Mouse (Mus musculus) intestine, embryonic 15.5 days (tissue): ENCODE measurements around the gene Trim72. TPM values are rescaled to one million over a fixed set of nuclear protein-coding genes. Genes with fewer than 3 reads are reported as not detected.
A peak's percentile ranks its signal among the peaks of the same experiment; 100 is the strongest.

Experiments used
- ATAC-seq: fragments of 200-750 bp; cut with Nextera tagmentation; 2 replicates; pipeline ENCODE4 v1.8.0; 2017; ENCODE audit warnings: moderate TSS enrichment, moderate library complexity
- H3K27ac ChIP-seq: fragments of 300-500 bp; sonication (generic); 2 replicates; pipeline ENCODE4 v1.5.1; 2015; ENCODE audit warnings: mild to moderate bottlenecking, inconsistent platforms
- H3K27me3 ChIP-seq: fragments of 300-500 bp; sonication (generic); replicated peaks from 2 replicates; pipeline ENCODE4 v1.6.1; 2015; ENCODE audit warnings: inconsistent platforms
- H3K36me3 ChIP-seq: fragments of 300-500 bp; sonication (generic); 2 replicates; pipeline ENCODE4 v1.6.1; 2015; ENCODE audit warnings: inconsistent platforms
- H3K4me1 ChIP-seq: fragments of 300-500 bp; sonication (generic); replicated peaks from 2 replicates; pipeline ENCODE4 v1.6.1; 2015; ENCODE audit warnings: inconsistent platforms
- H3K4me2 ChIP-seq: fragments of 300-500 bp; sonication (generic); replicated peaks from 2 replicates; pipeline ENCODE4 v1.6.1; 2015; ENCODE audit warnings: mild to moderate bottlenecking, inconsistent platforms
- H3K4me3 ChIP-seq: fragments of 300-500 bp; sonication (generic); replicated peaks from 2 replicates; pipeline ENCODE4 v1.5.1; 2015; ENCODE audit warnings: inconsistent platforms
- H3K9ac ChIP-seq: fragments of 300-500 bp; sonication (generic); 2 replicates; pipeline ENCODE4 v1.6.1; 2015; ENCODE audit warnings: inconsistent platforms
- H3K9me3 ChIP-seq: fragments of 300-500 bp; sonication (generic); 2 replicates; pipeline ENCODE4 v1.6.1; 2016; ENCODE audit warnings: inconsistent platforms
- WGBS: fragments of 180-500 bp; shearing (Covaris S2); methylation state at CpG from one replicate; pipeline ENCODE4 v1.1.7; 2015; 5-methylcytosine and 5-hydroxymethylcytosine counted together
- polyA plus RNA-seq: library from polyadenylated mRNA; unstranded; fragments of >200 nt; fragmentation: Nextera tagmentation; extraction: Ambion mirVana; gene quantifications from 2 replicates; pipeline ENCODE4 v1.2.1, GENCODE M21; 2015

Trim72 gene
- 0.19 and 0.53 TPM in 2 replicates for polyA plus RNA-seq

- peak within 1 kb of the TSS; percentile 48 for H3K9ac ChIP-seq
- 82% methylated on average over 2 of the region's 2 CpGs for WGBS
- peak within 1 kb of the TSS; percentile 25 for H3K4me3 ChIP-seq
- no peak for ATAC-seq
- H3K4me1 ChIP-seq: peaks cover 18% of the 10 kb centered on the region
- H3K9me3 ChIP-seq: no peaks in the 10 kb centered on the region
- peak within 1 kb of the TSS; percentile 91 for H3K27ac ChIP-seq
- H3K27me3 ChIP-seq: no peaks in the 10 kb centered on the region
- H3K36me3 ChIP-seq: no peaks in the 10 kb centered on the region
- peak within 1 kb of the TSS; percentile 54 for H3K4me2 ChIP-seq
Observed at GRCm38 (mm10) chr7:128003688-128004087, at the start of gene Trim72. Trim72 (plus strand) TSS chr7:128003949.

DNA sequence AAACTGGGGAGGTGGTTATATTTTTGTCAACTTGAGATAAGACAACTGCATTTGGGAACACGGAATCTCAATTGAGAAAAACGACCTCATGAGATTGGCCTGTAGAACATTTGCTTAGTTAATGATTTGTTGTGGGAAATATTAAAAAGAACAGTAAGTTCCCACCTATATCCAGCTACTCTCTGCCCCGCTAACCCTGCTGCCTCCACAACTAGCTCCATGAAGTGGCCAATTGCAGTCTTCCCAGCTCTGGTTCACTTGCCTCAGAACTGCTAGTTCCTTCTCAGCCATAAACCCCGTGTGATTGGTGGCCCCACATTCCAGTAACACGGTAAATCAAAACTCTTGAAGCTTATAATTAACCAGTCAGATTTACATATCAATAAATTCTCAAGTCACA is 44.4 kb upstream of the Trim72 start:
- H3K4me1 ChIP-seq: no peaks in the 10 kb centered on the region
- WGBS: 58% methylated on average over 5 of the region's 5 CpGs
- H3K4me3 ChIP-seq: no peak overlapping the region
- no peaks in the 10 kb centered on the region for H3K27me3 ChIP-seq
- H3K36me3 ChIP-seq: no peaks in the 10 kb centered on the region
- no peaks in the 10 kb centered on the region for H3K9me3 ChIP-seq
- no peak overlapping the region for H3K4me2 ChIP-seq
- H3K9ac ChIP-seq: no peak overlapping the region
- H3K27ac ChIP-seq: no peak overlapping the region
- ATAC-seq: no peak

DNA sequence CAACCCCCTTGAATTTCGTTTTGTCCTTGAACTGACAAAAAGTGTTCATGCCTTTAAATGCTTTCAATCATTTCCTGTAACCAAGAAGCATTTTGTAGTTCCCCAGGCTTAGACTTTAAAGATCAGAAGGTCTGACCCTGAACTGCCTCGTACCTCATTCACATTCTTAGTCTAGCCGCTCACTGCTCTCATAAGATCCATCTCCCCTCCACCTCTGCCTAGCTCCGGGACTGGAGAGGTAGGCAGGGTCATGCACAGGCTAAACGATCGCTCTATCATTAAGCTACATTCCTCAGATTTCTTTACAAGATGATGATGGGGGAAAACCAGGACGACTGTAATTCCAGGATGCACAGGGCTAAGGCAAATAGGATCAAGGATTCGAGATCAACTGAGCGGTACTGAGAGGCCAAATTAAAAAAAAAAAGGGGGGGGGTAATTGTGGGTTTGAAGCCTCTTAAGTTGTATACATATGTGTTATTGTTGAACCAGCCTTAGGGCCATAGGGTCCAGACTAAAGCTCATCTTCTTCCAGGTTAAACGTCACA is 37.3 kb upstream of the Trim72 start:
- Histone ChIP-seq H3K27me3 (no peaks in the 10 kb centered on the region), H3K27ac (peak overlapping the region; percentile 98), H3K4me1 (peaks cover 10% of the 10 kb centered on the region; the same call in 1 of the 2 replicates), H3K4me2 (peak overlapping the region; percentile 66), H3K4me3 (peak overlapping the region; percentile 87), H3K9ac (peak overlapping the region; percentile 98), H3K9me3 (no peaks in the 10 kb centered on the region), H3K36me3 (peaks cover 11% of the 10 kb centered on the region; the same call in 1 of the 2 replicates)
- no peak for ATAC-seq
- 8% methylated on average over 10 of the region's 10 CpGs for WGBS

DNA sequence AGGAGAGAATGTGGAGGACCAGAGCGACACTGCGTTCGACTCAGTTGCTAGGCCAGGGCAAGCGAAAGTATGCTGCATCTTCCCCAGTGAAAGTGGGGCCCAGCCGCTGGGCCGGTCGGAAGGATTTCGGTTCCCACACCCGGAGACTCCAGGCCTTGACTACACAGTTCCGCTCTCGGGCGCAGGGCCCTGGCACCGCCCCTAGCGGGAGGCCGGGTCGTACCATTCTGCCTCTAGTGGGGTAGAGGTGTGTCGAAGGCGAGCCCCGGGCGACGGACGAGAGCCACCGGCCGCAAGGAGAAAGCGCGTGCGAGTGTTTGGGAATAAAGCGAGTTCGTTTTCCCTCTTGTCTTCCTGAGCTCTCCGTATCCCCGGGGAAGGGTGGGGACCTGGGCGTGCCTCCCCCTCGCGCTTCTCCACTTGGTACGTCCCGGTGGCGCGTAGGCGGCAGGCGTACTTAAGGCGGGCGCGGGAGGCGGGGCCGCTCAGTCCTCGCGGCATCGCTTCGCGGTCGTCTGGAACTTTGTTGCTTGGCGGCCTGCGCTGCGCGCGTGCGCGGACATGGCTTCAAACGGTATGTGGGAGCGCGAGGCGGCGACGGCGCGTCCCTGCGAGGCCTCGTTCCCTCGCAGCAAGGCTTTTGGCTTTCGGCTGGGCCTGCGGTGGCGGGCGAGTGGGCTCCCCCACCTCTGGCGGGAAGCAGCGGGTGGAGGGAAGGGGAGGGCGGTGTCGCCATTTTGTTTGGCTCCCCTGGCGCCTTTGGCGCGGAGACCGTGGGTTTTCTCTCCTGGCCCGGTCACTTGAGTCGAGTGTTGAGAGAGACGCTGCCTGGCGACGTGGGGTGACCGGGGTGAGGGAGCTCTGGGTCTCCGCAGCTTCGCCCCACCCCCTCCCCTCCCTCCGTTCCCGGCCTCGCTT is 36.5 kb upstream of the Trim72 start, which contains the start of gene Fus:
TSS of gene Fus (plus strand) at position 454 of the 918 bp plus-strand sequence.
- peak; percentile 95 for ATAC-seq
- WGBS: under 1% methylated on average over 92 of the region's 92 CpGs
- Histone ChIP-seq H3K4me1 (peaks cover 10% of the 10 kb centered on the region; the same call in 1 of the 2 replicates), H3K27me3 (no peaks in the 10 kb centered on the region), H3K9me3 (no peaks in the 10 kb centered on the region), H3K27ac (peak within 1 kb of the TSS; percentile 98), H3K4me2 (peak within 1 kb of the TSS; percentile 76), H3K36me3 (peaks cover 17% of the 10 kb centered on the region), H3K9ac (peak within 1 kb of the TSS; percentile 98), H3K4me3 (peak within 1 kb of the TSS; percentile 87)

DNA sequence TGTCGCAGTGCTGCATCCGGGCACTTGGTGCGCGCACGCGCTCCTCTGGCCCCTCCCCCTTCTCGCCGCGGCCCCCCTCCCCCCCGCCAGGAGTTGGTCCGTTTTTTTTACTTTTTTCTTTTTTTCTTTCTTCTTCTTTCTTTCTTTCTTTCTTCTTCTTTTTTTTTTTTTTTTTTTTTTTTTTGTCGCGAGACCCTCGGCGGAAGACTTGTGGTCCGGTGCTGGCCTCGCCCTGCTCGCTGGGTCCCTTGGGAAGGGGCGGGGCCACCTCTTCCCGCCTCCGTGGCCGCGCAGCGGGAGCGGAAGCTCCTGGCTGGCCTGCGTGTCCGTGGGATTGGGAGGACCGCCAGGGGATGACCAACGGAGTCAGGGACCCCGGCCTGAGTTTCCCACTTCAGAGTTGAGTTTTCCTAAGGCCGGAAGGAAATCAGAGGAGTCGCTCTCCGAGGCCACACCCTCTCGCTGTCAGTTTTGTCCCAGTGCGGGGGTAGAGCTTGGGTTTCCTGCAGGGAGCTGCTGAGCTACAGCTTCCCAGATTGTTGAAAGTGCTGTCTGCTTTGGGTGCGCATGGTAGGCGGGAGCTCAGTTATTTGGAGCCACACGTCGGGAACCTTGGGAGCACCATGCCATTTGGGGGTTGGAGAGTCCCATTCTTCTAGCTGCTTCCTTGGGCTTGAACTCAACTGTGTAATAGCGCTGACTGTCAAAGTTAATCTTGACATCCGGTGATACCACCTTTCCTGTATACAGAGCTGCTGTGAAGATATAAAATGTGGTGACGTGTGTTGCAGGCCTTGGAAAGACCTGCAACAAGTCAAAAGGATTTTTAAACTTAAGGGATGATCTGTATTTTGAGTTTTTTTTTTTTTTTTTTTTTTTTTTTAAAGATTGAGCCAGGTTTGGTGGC is 35.6 kb upstream of the Trim72 start:
- Histone ChIP-seq H3K27ac (peak overlapping the region; percentile 98), H3K4me3 (peak overlapping the region; percentile 87), H3K4me2 (peak overlapping the region; percentile 76), H3K4me1 (peaks cover 10% of the 10 kb centered on the region; the same call in 1 of the 2 replicates), H3K9me3 (no peaks in the 10 kb centered on the region), H3K27me3 (no peaks in the 10 kb centered on the region), H3K36me3 (peaks cover 24% of the 10 kb centered on the region), H3K9ac (peak overlapping the region; percentile 98)
- WGBS: under 1% methylated on average over 42 of the region's 42 CpGs
- ATAC-seq: peak; percentile 73

DNA sequence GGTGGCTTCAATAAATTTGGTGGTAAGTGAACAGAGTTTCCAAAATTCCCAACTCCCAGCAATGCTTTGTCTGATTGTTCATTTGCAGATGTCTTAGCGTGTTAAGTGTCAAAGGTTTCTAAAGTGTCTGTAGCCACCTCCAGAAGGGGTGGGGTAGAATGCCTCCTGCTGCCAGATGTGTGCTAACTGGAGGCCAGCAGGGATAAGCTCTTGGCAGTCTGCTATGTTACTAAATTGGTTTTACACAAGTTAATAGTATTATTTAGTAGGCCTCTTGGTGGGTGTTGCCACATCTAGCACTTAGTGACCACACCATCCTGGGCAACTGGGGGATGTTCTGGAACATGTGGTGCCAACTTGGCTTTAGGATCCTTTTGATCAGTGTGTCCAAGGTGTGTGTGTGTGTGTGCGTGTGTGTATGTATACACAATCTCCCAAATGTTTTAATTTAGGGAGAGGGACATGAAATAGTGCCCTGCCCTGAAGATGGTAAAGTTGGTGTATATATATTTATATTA is 29.3 kb upstream of the Trim72 start:
- H3K27ac ChIP-seq: no peak overlapping the region
- no peak overlapping the region for H3K4me2 ChIP-seq
- WGBS: 88% methylated on average over 2 of the region's 2 CpGs
- 0 out of 2 replicates have a peak, but pooled peaks have one; percentile 23 for ATAC-seq
- H3K9me3 ChIP-seq: no peaks in the 10 kb centered on the region
- peaks cover 60% of the 10 kb centered on the region for H3K36me3 ChIP-seq
- no peaks in the 10 kb centered on the region for H3K27me3 ChIP-seq
- no peak overlapping the region for H3K9ac ChIP-seq
- 0 out of 2 replicates have a peak, but pooled peaks cover 2% of the 10 kb centered on the region for H3K4me1 ChIP-seq
- H3K4me3 ChIP-seq: no peak overlapping the region

- peaks cover 59% of the 10 kb centered on the region for H3K36me3 ChIP-seq
Observed at GRCm38 (mm10) chr7:127978856-127979255, 24.9 kb upstream of the Trim72 start.

DNA sequence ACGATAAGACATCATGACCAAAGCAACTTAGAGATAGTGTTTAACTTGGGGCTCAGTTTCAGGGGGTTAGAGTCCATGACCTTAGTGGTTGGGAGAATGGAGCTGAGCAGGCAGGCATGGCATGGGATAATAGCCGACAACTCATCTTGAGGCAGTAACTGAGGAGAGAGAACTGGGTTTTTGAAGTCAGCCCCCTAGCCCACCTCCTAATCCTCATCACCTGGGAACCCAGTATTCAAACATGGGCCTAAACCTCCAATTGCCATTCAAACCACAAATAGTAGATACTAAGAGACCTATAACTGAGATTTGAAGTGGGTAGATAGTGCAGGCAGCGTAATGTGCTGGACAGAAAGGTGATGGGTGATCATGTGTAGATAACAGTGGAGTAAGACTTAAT is 23.1 kb upstream of the Trim72 start:
- no peak for ATAC-seq
- no peak overlapping the region for H3K9ac ChIP-seq
- no peak overlapping the region for H3K4me3 ChIP-seq
- H3K36me3 ChIP-seq: peaks cover 56% of the 10 kb centered on the region
- WGBS: 88% methylated on average over 3 of the region's 3 CpGs
- H3K9me3 ChIP-seq: no peaks in the 10 kb centered on the region
- no peaks in the 10 kb centered on the region for H3K27me3 ChIP-seq
- H3K27ac ChIP-seq: no peak overlapping the region
- no peak overlapping the region for H3K4me2 ChIP-seq
- H3K4me1 ChIP-seq: no peaks in the 10 kb centered on the region

More at GRCm38 (mm10) chr7:127978856-127979255, 24.9 kb upstream of the Trim72 start:
- Histone ChIP-seq H3K4me1 (no peaks in the 10 kb centered on the region), H3K27ac (no peak overlapping the region), H3K9ac (no peak overlapping the region), H3K27me3 (no peaks in the 10 kb centered on the region), H3K4me2 (no peak overlapping the region), H3K9me3 (no peaks in the 10 kb centered on the region), H3K4me3 (no peak overlapping the region)
- WGBS: 87% methylated on average over 2 of the region's 2 CpGs
- ATAC-seq: no peak

DNA sequence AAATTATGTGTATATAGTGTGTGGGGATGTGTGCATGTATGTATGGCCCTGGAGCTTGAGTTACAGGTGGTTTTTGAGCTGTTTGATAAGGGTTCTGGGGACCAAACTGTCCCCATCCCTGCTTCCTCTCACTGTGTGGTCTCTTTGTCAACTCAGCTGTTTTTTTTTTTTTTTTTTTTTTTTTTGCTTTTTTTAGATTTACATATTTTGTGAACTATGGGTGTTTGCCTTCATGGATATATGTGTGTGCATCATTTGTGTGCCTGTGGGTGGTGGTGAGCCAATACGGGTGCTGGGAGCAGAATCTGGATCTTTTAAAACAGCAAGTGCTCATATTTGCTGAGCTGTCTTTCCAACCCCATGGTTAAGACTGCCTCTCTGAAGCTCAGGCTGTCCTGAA is 14.8 kb upstream of the Trim72 start:
- Histone ChIP-seq H3K27ac (no peak overlapping the region), H3K9ac (no peak overlapping the region), H3K27me3 (no peaks in the 10 kb centered on the region), H3K36me3 (peaks cover 23% of the 10 kb centered on the region), H3K4me1 (peaks cover 4% of the 10 kb centered on the region; the same call in 1 of the 2 replicates), H3K4me3 (no peak overlapping the region), H3K9me3 (no peaks in the 10 kb centered on the region), H3K4me2 (no peak overlapping the region)
- no peak for ATAC-seq
- WGBS: 83% methylated on average over 1 of the region's 1 CpGs

DNA sequence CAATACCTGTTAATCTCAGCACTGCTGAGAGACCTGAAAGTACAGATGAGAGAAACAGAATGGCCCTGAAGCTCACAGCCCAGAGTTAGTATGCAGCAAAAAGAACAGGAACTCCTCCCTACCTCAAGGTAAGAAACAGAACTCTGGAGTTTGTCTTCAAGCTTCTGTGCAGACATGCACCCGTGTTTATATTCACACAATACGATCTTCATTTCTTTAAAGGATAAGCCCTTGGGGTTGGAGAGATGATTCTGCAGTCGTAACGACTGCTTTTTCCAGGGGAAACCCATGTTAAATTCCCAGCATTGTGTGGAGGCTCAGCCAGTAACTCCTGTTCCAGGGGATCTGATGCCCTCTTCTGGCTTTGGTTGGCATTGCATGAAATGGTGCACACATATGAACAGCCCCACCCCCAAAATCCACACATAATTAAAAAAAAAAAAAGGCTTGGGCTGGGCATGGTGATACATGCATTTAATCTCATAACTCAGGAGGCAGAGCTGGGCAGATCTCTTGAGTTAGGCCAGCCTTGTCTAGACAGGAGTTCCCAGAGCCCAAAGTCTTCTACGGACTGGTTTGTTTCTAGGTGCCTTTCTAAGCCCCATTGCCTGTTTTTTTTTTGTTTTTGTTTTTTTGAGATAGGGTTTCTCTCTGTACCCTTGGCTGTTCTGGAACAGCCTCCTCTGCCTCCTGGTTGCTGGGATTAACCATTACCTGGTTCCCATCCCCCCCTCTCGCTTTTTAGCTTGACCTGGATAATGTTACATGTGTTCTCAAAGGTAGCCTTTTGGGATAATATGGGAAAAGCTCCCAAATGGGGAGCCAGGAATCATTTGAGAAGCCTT is 11.9 kb upstream of the Trim72 start:
- H3K9ac ChIP-seq: peak overlapping the region; percentile 2; the same call in 1 of the 2 replicates
- H3K27ac ChIP-seq: peak overlapping the region; percentile 46
- peaks cover 4% of the 10 kb centered on the region; the same call in 1 of the 2 replicates for H3K4me1 ChIP-seq
- 0 out of 2 replicates have a peak, but pooled peaks cover 11% of the 10 kb centered on the region for H3K36me3 ChIP-seq
- WGBS: 43% methylated on average over 6 of the region's 6 CpGs
- H3K27me3 ChIP-seq: no peaks in the 10 kb centered on the region
- H3K4me3 ChIP-seq: peak overlapping the region; percentile 41
- peak; percentile 46 for ATAC-seq
- peak overlapping the region; percentile 67 for H3K4me2 ChIP-seq
- H3K9me3 ChIP-seq: no peaks in the 10 kb centered on the region
